Mouse (Mus musculus) lung, embryonic 14.5 days (tissue): ENCODE data around the gene Tnfsf15. TPM values are rescaled to one million over a fixed set of nuclear protein-coding genes. Genes with fewer than 3 reads are reported as not detected.

ENCODE experiments used
- ATAC-seq: fragments of 200-750 bp; cut with Nextera tagmentation; 2 replicates; pipeline ENCODE4 v1.8.0; 2017; ENCODE audit warnings: mild to moderate bottlenecking, moderate TSS enrichment, moderate library complexity; ENCODE audit not compliant: insufficient read depth
- DNase-seq: peaks from one replicate; pipeline ENCODE4 v3.0.0-alpha.2; 2015
- H3K27ac ChIP-seq: fragments of 300-500 bp; sonication (generic); 2 replicates; pipeline ENCODE4 v1.5.1; 2014; ENCODE audit warnings: low read depth, mild to moderate bottlenecking, moderate library complexity
- H3K27me3 ChIP-seq: fragments of 300-500 bp; sonication (generic); 2 replicates; pipeline ENCODE4 v1.6.1; 2014; ENCODE audit warnings: low read length, control low read depth; ENCODE audit not compliant: insufficient read depth
- H3K36me3 ChIP-seq: fragments of 300-500 bp; sonication (generic); 2 replicates; pipeline ENCODE4 v1.6.1; 2014; ENCODE audit warnings: control low read depth; ENCODE audit not compliant: insufficient read depth
- H3K4me1 ChIP-seq: fragments of 300-500 bp; sonication (generic); 2 replicates; pipeline ENCODE4 v1.6.1; 2014; ENCODE audit warnings: antibody characterized with exemption, control low read depth; ENCODE audit not compliant: insufficient read depth
- H3K4me2 ChIP-seq: fragments of 300-500 bp; sonication (generic); 2 replicates; pipeline ENCODE4 v1.6.1; 2014; ENCODE audit warnings: mild to moderate bottlenecking
- H3K4me3 ChIP-seq: fragments of 300-500 bp; sonication (generic); 2 replicates; pipeline ENCODE4 v1.5.1; 2014; ENCODE audit warnings: low read depth, low read length
- H3K9ac ChIP-seq: fragments of 300-500 bp; sonication (generic); 2 replicates; pipeline ENCODE4 v1.6.1; 2014
- H3K9me3 ChIP-seq: fragments of 300-500 bp; sonication (generic); 2 replicates; pipeline ENCODE4 v1.6.1; 2016; ENCODE audit warnings: low read depth, low read length, control low read depth
- CTCF ChIP-seq: IDR thresholded peaks from 2 replicates; pipeline ENCODE4 v1.5.1; 2016; ENCODE audit warnings: antibody characterized with exemption, low read depth
- WGBS: fragments of 180-500 bp; shearing (Covaris S2); extraction: QIAGEN DNeasy Blood & Tissue Kit; methylation state at CpG from one replicate; pipeline ENCODE4 v1.1.7; 2014; 5-methylcytosine and 5-hydroxymethylcytosine counted together
- polyA plus RNA-seq: library from polyadenylated mRNA; unstranded; fragments of >200 nt; fragmentation: Nextera tagmentation; extraction: Ambion mirVana; gene quantifications from 2 replicates; pipeline ENCODE4 v1.2.1, GENCODE M21; 2014

Gene Tnfsf15
- polyA plus RNA-seq, 1 experiment from 2014 or later: 0.08 TPM

GRCm38 (mm10) chr4:63754467-63755020 is 9.6 kb upstream of the Tnfsf15 start:
- no peak for ATAC-seq
- no peaks in the 10 kb centered on the region for H3K9me3 ChIP-seq
- TF ChIP-seq CTCF: no peak

DNA sequence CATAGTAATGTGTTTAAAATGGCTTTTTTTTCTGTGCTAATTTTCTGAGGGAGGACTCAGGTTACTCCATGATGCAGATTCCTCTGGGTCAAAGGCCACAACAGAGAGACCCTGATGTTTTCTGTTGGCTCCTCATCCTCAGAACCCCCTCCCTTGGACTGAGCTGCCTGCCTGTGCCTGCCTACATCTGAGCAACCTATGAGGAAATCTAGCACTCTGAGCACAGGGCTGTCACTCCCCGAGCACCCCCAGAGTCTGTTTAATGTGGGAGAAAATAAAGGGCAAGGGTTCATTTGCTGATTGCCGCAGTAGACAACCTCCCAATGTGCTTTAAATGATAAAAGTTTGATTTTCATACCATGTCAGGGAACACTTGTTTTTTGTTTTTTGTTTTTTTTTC is 8.9 kb upstream of the Tnfsf15 start:
- ATAC-seq (no peak), DNase-seq (no peak)
- Histone ChIP-seq H3K36me3 (no peaks in the 10 kb centered on the region), H3K9ac (no peak overlapping the region), H3K9me3 (no peaks in the 10 kb centered on the region), H3K27ac (no peak overlapping the region), H3K4me2 (no peak overlapping the region), H3K4me3 (no peak overlapping the region), H3K4me1 (peaks cover 5% of the 10 kb centered on the region), H3K27me3 (peaks cover 2% of the 10 kb centered on the region; the same call in 1 of the 2 replicates)
- no peak for TF ChIP-seq CTCF
- WGBS: 67% methylated on average over 2 of the region's 2 CpGs

More at GRCm38 (mm10) chr4:63754467-63755020, 9.6 kb upstream of the Tnfsf15 start:
- H3K4me2 ChIP-seq: no peak overlapping the region
- peaks cover 4% of the 10 kb centered on the region; the same call in 1 of the 2 replicates for H3K27me3 ChIP-seq
- no peak overlapping the region for H3K27ac ChIP-seq
- 66% methylated on average over 9 of the region's 9 CpGs for WGBS
- H3K4me1 ChIP-seq: peaks cover 5% of the 10 kb centered on the region
- H3K9ac ChIP-seq: no peak overlapping the region
- DNase-seq: no peak
- no peaks in the 10 kb centered on the region for H3K36me3 ChIP-seq
- no peak overlapping the region for H3K4me3 ChIP-seq

- no peaks in the 10 kb centered on the region for H3K27me3 ChIP-seq
- peak; percentile 86 for ATAC-seq
- H3K9me3 ChIP-seq: no peaks in the 10 kb centered on the region
- H3K4me3 ChIP-seq: no peak overlapping the region
- peaks cover 5% of the 10 kb centered on the region for H3K4me1 ChIP-seq
- H3K27ac ChIP-seq: no peak overlapping the region
- 25% methylated on average over 16 of the region's 16 CpGs for WGBS
- no peaks in the 10 kb centered on the region for H3K36me3 ChIP-seq
- H3K4me2 ChIP-seq: no peak overlapping the region
- peak; percentile 49 for TF ChIP-seq CTCF
- H3K9ac ChIP-seq: no peak overlapping the region
- DNase-seq: peak; percentile 89
Observed at GRCm38 (mm10) chr4:63752687-63753523, 8.0 kb upstream of the Tnfsf15 start.

DNA sequence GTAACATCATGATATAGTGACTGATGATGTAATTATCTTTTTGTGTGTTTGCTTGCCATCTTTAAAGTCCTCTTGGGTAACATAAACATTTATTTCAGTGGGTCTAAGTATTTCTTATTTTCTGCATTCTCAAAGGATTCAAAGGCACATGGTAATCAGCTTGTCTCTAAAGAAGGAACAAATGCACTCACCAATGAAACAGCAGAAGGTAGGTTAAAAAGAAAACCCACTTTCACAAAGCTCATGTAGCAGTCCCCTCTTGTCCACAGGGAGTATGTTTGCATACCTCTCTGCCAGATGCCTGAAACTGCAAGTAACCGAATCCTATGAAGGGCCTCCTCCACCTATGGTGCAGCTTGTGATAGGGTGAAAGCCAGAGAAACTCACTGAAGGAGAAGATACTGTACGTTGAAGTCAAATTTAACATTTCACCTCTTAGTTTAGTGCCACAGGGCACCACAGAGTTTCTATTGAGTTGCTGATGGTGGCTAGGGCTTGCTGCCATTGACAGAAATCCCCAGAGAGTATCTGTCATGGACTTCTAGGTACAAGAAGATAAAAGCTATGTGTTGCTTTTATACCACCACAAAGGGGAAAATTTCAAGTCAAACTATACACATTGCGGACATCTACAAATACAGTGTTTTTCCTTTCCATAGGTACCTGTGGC is 3.3 kb upstream of the Tnfsf15 start:
- DNase-seq: no peak
- H3K36me3 ChIP-seq: no peaks in the 10 kb centered on the region
- no peak for ATAC-seq
- H3K4me1 ChIP-seq: peaks cover 12% of the 10 kb centered on the region
- H3K4me3 ChIP-seq: no peak overlapping the region
- 60% methylated on average over 3 of the region's 3 CpGs for WGBS
- no peaks in the 10 kb centered on the region for H3K9me3 ChIP-seq
- no peak overlapping the region for H3K4me2 ChIP-seq
- H3K27ac ChIP-seq: no peak overlapping the region
- no peaks in the 10 kb centered on the region for H3K27me3 ChIP-seq
- no peak for TF ChIP-seq CTCF
- H3K9ac ChIP-seq: no peak overlapping the region

DNA sequence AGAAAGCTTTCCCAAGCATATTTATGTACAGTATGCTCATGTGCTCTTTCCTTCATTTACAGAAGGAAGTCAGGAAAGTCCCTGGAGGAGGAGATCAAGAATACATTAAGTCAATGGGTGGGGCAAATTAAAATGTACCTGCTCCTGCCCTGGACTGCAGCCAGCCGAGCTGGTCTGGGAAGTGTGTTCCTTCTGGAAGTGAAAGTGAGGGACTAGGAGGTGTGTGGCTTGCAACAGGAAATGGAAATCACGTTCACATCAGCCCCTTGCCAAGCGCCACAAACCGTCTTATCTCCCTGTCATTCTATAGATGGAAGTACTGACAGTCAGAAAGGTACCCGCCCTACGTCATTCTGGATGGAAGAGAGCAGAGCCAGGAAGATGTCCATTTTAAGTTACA is 358 bp upstream of the Tnfsf15 start:
- peak; percentile 41 for DNase-seq
- H3K36me3 ChIP-seq: no peaks in the 10 kb centered on the region
- no peak overlapping the region for H3K27ac ChIP-seq
- peak overlapping the region; percentile 35; the same call in 1 of the 2 replicates for H3K4me2 ChIP-seq
- no peak for TF ChIP-seq CTCF
- H3K4me3 ChIP-seq: no peak overlapping the region
- 47% methylated on average over 6 of the region's 6 CpGs for WGBS
- H3K9me3 ChIP-seq: no peaks in the 10 kb centered on the region
- peaks cover 8% of the 10 kb centered on the region; the same call in 1 of the 2 replicates for H3K4me1 ChIP-seq
- H3K27me3 ChIP-seq: no peaks in the 10 kb centered on the region
- ATAC-seq: no peak
- no peak overlapping the region for H3K9ac ChIP-seq

DNA sequence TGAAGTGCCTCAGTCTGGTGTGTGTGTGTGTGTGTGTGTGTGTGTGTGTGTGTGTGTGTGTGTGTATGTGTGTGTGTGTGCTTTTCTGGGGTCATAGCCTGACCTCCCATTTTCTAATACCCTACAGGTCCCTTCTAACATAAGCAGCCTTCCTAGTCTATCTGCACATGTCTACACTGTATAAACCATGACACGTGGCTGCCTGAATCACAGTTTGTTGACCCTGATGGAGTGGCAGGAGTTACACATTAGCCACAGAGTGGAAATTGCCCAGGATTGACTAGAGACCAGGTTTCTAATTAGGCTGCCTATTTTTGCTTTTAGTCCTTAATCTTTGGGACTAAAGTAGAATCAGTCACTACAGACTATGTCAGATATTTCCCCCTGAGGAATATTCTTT is 1.3 kb downstream of the Tnfsf15 start:
- DNase-seq (no peak), ATAC-seq (no peak; the same call in 1 of the 2 replicates)
- Histone ChIP-seq H3K36me3 (no peaks in the 10 kb centered on the region), H3K9me3 (no peaks in the 10 kb centered on the region), H3K4me3 (no peak overlapping the region), H3K27ac (no peak overlapping the region), H3K27me3 (no peaks in the 10 kb centered on the region), H3K4me1 (peaks cover 8% of the 10 kb centered on the region; the same call in 1 of the 2 replicates), H3K9ac (no peak overlapping the region), H3K4me2 (no peak overlapping the region)
- no peak for TF ChIP-seq CTCF
- 22% methylated on average over 1 of the region's 1 CpGs for whole genome bisulfite sequencing

DNA sequence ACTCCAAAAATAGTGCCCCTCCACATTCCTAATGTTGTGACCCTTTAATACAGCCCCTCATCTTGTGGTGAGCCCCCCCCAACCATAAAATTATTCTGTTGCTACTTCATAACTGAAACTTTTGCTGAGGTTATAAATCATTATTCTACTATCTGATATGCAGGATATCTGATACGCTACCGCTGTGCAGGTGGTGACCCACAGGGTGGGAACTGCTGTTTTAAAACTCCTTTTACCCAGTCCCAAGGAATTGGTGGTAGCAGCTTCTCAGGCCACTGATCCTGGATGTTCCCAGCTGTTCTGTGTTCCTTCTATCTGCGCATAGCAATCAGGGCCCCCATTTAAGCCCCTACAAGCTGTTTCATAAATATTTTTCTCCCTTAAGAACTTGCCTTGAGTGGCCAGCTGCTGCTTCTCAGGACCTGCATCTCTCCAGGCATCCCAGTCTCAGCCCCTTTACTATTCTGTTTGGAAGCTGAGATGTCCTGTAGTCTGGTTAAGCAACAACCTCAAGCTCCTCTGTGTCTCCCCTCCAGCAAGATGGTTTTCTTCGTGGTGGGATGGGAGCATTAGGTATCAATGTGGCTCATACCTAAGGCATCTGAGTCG is 2.0 kb downstream of the Tnfsf15 start:
- ATAC-seq: no peak
- Histone ChIP-seq H3K4me2 (no peak overlapping the region), H3K4me3 (no peak overlapping the region), H3K9me3 (no peaks in the 10 kb centered on the region), H3K9ac (no peak overlapping the region), H3K27me3 (no peaks in the 10 kb centered on the region), H3K4me1 (peaks cover 11% of the 10 kb centered on the region; the same call in 1 of the 2 replicates), H3K27ac (no peak overlapping the region), H3K36me3 (no peaks in the 10 kb centered on the region)
- 79% methylated on average over 5 of the region's 5 CpGs for WGBS
- TF ChIP-seq CTCF: no peak
- DNase-seq: no peak
